In genomic region chr12:84194400-84195109, GRCm38 (mm10) we compare ENCODE assay signal across 8 mouse cellular contexts. TPM values are rescaled to one million over a fixed set of nuclear protein-coding genes. Genes with fewer than 3 reads are reported as not detected.
DNase-seq lines count a peak whose midpoint lies in the region; ATAC-seq and TF ChIP-seq lines count a peak whose summit lies in the region.

No protein-coding gene starts in this region.

- H3K27ac ChIP-seq in kidney, adult 2 months (ENCODE audit: insufficient read depth, low read depth, low read length) = peak overlapping the region; percentile 69
- peak overlapping the region; percentile 97 for H3K27ac ChIP-seq in hindbrain, embryonic 13.5 days
- peak overlapping the region; percentile 90 for H3K27ac ChIP-seq in midbrain, embryonic 13.5 days

- DNase-seq in kidney, adult 2 months = no peak
- DNase-seq in kidney, adult 18-20 months = no peak
- DNase-seq in adipocyte (ENCODE audit: low spot score) = peak; percentile 36
- DNase-seq in thymus, postnatal 25 days = no peak
- DNase-seq in adrenal gland, postnatal 10 days = no peak
- no peak for DNase-seq in spleen, adult 12 weeks (ENCODE audit: low spot score)

- no peaks in the 10 kb centered on the region for H3K27me3 ChIP-seq in kidney, adult 2 months (replicated peaks; ENCODE audit: control insufficient read depth, insufficient read depth, low read length)
- H3K27me3 ChIP-seq in hindbrain, embryonic 13.5 days = peaks cover 4% of the 10 kb centered on the region; the same call in 1 of the 2 replicates
- 0 out of 2 replicates have a peak, but pooled peaks cover 4% of the 10 kb centered on the region for H3K27me3 ChIP-seq in midbrain, embryonic 13.5 days

- H3K36me3 ChIP-seq in kidney, adult 2 months (ENCODE audit: control insufficient read depth, insufficient read depth, low read length) = no peaks in the 10 kb centered on the region
- H3K36me3 ChIP-seq in hindbrain, embryonic 13.5 days = no peaks in the 10 kb centered on the region
- H3K36me3 ChIP-seq in midbrain, embryonic 13.5 days = no peaks in the 10 kb centered on the region

- peaks cover 36% of the 10 kb centered on the region for H3K4me1 ChIP-seq in kidney, adult 2 months (ENCODE audit: control insufficient read depth, insufficient read depth, low read length)
- peaks cover 69% of the 10 kb centered on the region for H3K4me1 ChIP-seq in hindbrain, embryonic 13.5 days (replicated peaks)
- peaks cover 57% of the 10 kb centered on the region for H3K4me1 ChIP-seq in midbrain, embryonic 13.5 days (replicated peaks)

- H3K4me3 ChIP-seq in kidney, adult 2 months (ENCODE audit: insufficient read depth, low read depth, low read length) = peak overlapping the region; percentile 92; the same call in 1 of the 2 replicates
- H3K4me3 ChIP-seq in hindbrain, embryonic 13.5 days = peak overlapping the region; percentile 81
- H3K4me3 ChIP-seq in midbrain, embryonic 13.5 days (replicated peaks) = peak overlapping the region; percentile 84

- H3K4me2 ChIP-seq in hindbrain, embryonic 13.5 days = peak overlapping the region; percentile 93
- H3K4me2 ChIP-seq in midbrain, embryonic 13.5 days (replicated peaks) = peak overlapping the region; percentile 97

- H3K9ac ChIP-seq in hindbrain, embryonic 13.5 days = peak overlapping the region; percentile 95
- peak overlapping the region; percentile 93 for H3K9ac ChIP-seq in midbrain, embryonic 13.5 days (replicated peaks)

- 6% methylated on average over 13 of the region's 13 CpGs for WGBS in kidney, adult 2 months
- WGBS in hindbrain, embryonic 13.5 days = 8% methylated on average over 9 of the region's 13 CpGs
- WGBS in midbrain, embryonic 13.5 days = 3% methylated on average over 13 of the region's 13 CpGs

- ATAC-seq in hindbrain, embryonic 13.5 days (ENCODE audit: low FRiP score) = no peak
- no peak for ATAC-seq in midbrain, embryonic 13.5 days

- no peaks in the 10 kb centered on the region for H3K9me3 ChIP-seq in hindbrain, embryonic 13.5 days
- H3K9me3 ChIP-seq in midbrain, embryonic 13.5 days = no peaks in the 10 kb centered on the region

- TF ChIP-seq CTCF in kidney, adult 2 months (conservative IDR thresholded peaks at IDR 0.05; ENCODE audit: insufficient read depth, insufficient read length, low read depth, low read length) = no peak

- no peak for TF ChIP-seq POLR2A in kidney, adult 2 months (IDR thresholded peaks at IDR 0.05; ENCODE audit: low read depth, low read length)

RNA-seq across cellular contexts. Expression of gene Elmsan1, which starts 24.1 kb away (rescaled TPM):
- polyA plus RNA-seq in kidney, adult 2 months (2012; rRNA removed) = 6.7 and 7.4 TPM in 2 replicates
- polyA plus RNA-seq in hindbrain, embryonic 13.5 days (2015; fragmentation: Nextera tagmentation; extraction: Ambion mirVana) = 4.5 and 5.1 TPM in 2 replicates
- polyA plus RNA-seq in midbrain, embryonic 13.5 days (2015; fragmentation: Nextera tagmentation; extraction: Ambion mirVana) = 3.6 and 5.2 TPM in 2 replicates
- 10 to 100 TPM; 19.2 to 24.9 TPM for total RNA-seq in adrenal gland, postnatal 10 days (2021)

RNA-seq across cellular contexts. Expression of gene Pnma1, which starts 46.3 kb away (rescaled TPM):
- polyA plus RNA-seq in kidney, adult 2 months (2012; rRNA removed) = 0.05 TPM in 1 of 2 replicates, not detected in the other
- polyA plus RNA-seq in hindbrain, embryonic 13.5 days (2015; fragmentation: Nextera tagmentation; extraction: Ambion mirVana) = 3.5 and 3.8 TPM in 2 replicates
- 5.5 and 6.5 TPM in 2 replicates for polyA plus RNA-seq in midbrain, embryonic 13.5 days (2015; fragmentation: Nextera tagmentation; extraction: Ambion mirVana)
- under 1 TPM; 0.30 to 0.61 TPM for total RNA-seq in adrenal gland, postnatal 10 days (2021)
